Mouse (Mus musculus) MEL (cell line): ENCODE measurements around the gene Cenpa. TPM values are rescaled to one million over a fixed set of nuclear protein-coding genes. Genes with fewer than 3 reads are reported as not detected.

Source experiments
- DNase-seq: peaks from one replicate; pipeline ENCODE4 v3.0.0; 2011; ENCODE audit warnings: low read depth, low spot score
- H3K27ac ChIP-seq: 2 replicates; pipeline ENCODE4 v1.5.1; 2012; ENCODE audit warnings: low read depth, mild to moderate bottlenecking, control low read depth, low read length, moderate library complexity; ENCODE audit not compliant: control insufficient read depth
- H3K27me3 ChIP-seq, 2 experiments: fragments of 150-350 bp in 1 of 2; sonication (generic) in 1 of 2; 2 replicates each; pipeline ENCODE4 v1.6.1; 2012; ENCODE audit warnings: low read length in 2 of 2, mild to moderate bottlenecking in 2 of 2, improper control_type of control experiment in 1 of 2, moderate library complexity in 1 of 2; ENCODE audit not compliant: insufficient read depth in 2 of 2, control insufficient read depth in 1 of 2
- H3K36me3 ChIP-seq, 2 experiments: 2 replicates each; pipeline ENCODE4 v1.6.1; 2012 to 2014; ENCODE audit warnings: low read length in 2 of 2, improper control_type of control experiment in 1 of 2, inconsistent platforms in 1 of 2, mild to moderate bottlenecking in 1 of 2; ENCODE audit not compliant: insufficient read depth in 2 of 2, control insufficient read depth in 1 of 2
- H3K4me1 ChIP-seq, 2 experiments: fragments of 150-350 bp in 1 of 2; sonication (generic) in 1 of 2; 2 replicates each; pipeline ENCODE4 v1.6.1; 2012; ENCODE audit warnings: low read length in 2 of 2, improper control_type of control experiment in 1 of 2, mild to moderate bottlenecking in 1 of 2; ENCODE audit not compliant: insufficient read depth in 2 of 2, control insufficient read depth in 1 of 2
- H3K4me3 ChIP-seq, 2 experiments: fragments of 150-350 bp in 1 of 2; sonication (generic) in 1 of 2; 2 replicates each; pipeline ENCODE4 v1.5.1; 2012; ENCODE audit warnings: low read depth in 2 of 2, low read length in 2 of 2, mild to moderate bottlenecking in 2 of 2, moderate library complexity in 2 of 2, control low read depth in 1 of 2, improper control_type of control experiment in 1 of 2; ENCODE audit not compliant: control insufficient read depth in 1 of 2, insufficient read depth in 1 of 2
- H3K79me2 ChIP-seq: 2 replicates; pipeline ENCODE4 v1.6.1; 2012; ENCODE audit warnings: mild to moderate bottlenecking, low read length, moderate library complexity; ENCODE audit not compliant: control insufficient read depth, poor library complexity, insufficient read depth
- H3K9ac ChIP-seq: 2 replicates; pipeline ENCODE4 v1.6.1; 2012; ENCODE audit warnings: low read depth, mild to moderate bottlenecking, control low read depth, low read length, moderate library complexity; ENCODE audit not compliant: control insufficient read depth, poor library complexity, severe bottlenecking
- H3K9me3 ChIP-seq: fragments of 150-350 bp; sonication (generic); replicated peaks from 2 replicates; pipeline ENCODE4 v1.6.1; 2012; ENCODE audit warnings: mild to moderate bottlenecking, low read length, improper control_type of control experiment, moderate library complexity; ENCODE audit not compliant: insufficient read depth
- BHLHE40 ChIP-seq: IDR thresholded peaks from 2 replicates; pipeline ENCODE4 v1.6.1; 2012; ENCODE audit warnings: low read depth, mild to moderate bottlenecking, inconsistent platforms, low read length, improper control_type of control experiment, borderline replicate concordance
- CHD1 ChIP-seq: IDR thresholded peaks from 2 replicates; pipeline ENCODE4 v1.6.1; 2012; ENCODE audit warnings: low read depth, mild to moderate bottlenecking, inconsistent platforms, low read length, improper control_type of control experiment
- CTCF ChIP-seq, 3 experiments: IDR thresholded peaks in 2 of 3; conservative IDR thresholded peaks in 1 of 3; 2 replicates each; pipeline ENCODE4 v1.5.1; 2011 to 2012; ENCODE audit warnings: low read length in 3 of 3, low read depth in 2 of 3, mild to moderate bottlenecking in 2 of 3, improper control_type of control experiment in 1 of 3, inconsistent platforms in 1 of 3, mixed read lengths in 1 of 3, moderate library complexity in 1 of 3; ENCODE audit not compliant: control insufficient read depth in 1 of 3, insufficient read depth in 1 of 3, poor library complexity in 1 of 3, severe bottlenecking in 1 of 3
- EP300 ChIP-seq, 2 experiments: IDR thresholded peaks; 2 replicates each; pipeline ENCODE4 v1.6.1; 2011; ENCODE audit warnings: improper control_type of control experiment in 2 of 2, low read length in 2 of 2, low read depth in 1 of 2, mild to moderate bottlenecking in 1 of 2
- GATA1 ChIP-seq: IDR thresholded peaks from 2 replicates; pipeline ENCODE4 v1.6.1; 2011; ENCODE audit warnings: low read depth, low read length, improper control_type of control experiment
- JUND ChIP-seq: IDR thresholded peaks from 2 replicates; pipeline ENCODE4 v1.6.1; 2011; ENCODE audit warnings: low read depth, mild to moderate bottlenecking, improper control_type of control experiment, low read length
- KAT2A ChIP-seq: conservative IDR thresholded peaks from 2 replicates; pipeline ENCODE4 v1.6.1; 2012; ENCODE audit warnings: low read depth, low read length, improper control_type of control experiment, inconsistent platforms
- MAFK ChIP-seq: IDR thresholded peaks from 2 replicates; pipeline ENCODE4 v1.6.1; 2011; ENCODE audit warnings: low read depth, mild to moderate bottlenecking, low read length, improper control_type of control experiment, borderline replicate concordance
- MAX ChIP-seq: IDR thresholded peaks from 2 replicates; pipeline ENCODE4 v1.6.1; 2011; ENCODE audit warnings: low read length, improper control_type of control experiment
- MAZ ChIP-seq: IDR thresholded peaks from 2 replicates; pipeline ENCODE4 v1.6.1; 2012; ENCODE audit warnings: low read depth, mild to moderate bottlenecking, inconsistent platforms, low read length, improper control_type of control experiment
- MEF2A ChIP-seq: IDR thresholded peaks from 2 replicates; pipeline ENCODE4 v1.6.1; 2014; ENCODE audit warnings: low read depth, mild to moderate bottlenecking, inconsistent platforms, low read length, improper control_type of control experiment; ENCODE audit not compliant: poor library complexity, insufficient replicate concordance, severe bottlenecking; ENCODE audit errors: extremely low read depth
- MXI1 ChIP-seq: IDR thresholded peaks from 2 replicates; pipeline ENCODE4 v1.6.1; 2011; ENCODE audit warnings: mild to moderate bottlenecking, low read depth, low read length, improper control_type of control experiment
- MYB ChIP-seq: IDR thresholded peaks from 2 replicates; pipeline ENCODE4 v1.6.1; 2011; ENCODE audit warnings: mild to moderate bottlenecking, low read depth, low read length, improper control_type of control experiment
- NELFE ChIP-seq: IDR thresholded peaks from 2 replicates; pipeline ENCODE4 v1.6.1; 2011; ENCODE audit warnings: low read depth, low read length, improper control_type of control experiment
- NRF1 ChIP-seq: IDR thresholded peaks from 2 replicates; pipeline ENCODE4 v1.6.1; 2014; ENCODE audit warnings: low read depth, mild to moderate bottlenecking, inconsistent platforms, low read length, improper control_type of control experiment, moderate library complexity; ENCODE audit not compliant: poor library complexity, insufficient read depth, severe bottlenecking
- POLR2A ChIP-seq, 2 experiments: IDR thresholded peaks; 2 replicates each; pipeline ENCODE4 v1.6.1; 2011 to 2012; ENCODE audit warnings: low read length in 2 of 2, mild to moderate bottlenecking in 2 of 2, control low read depth in 1 of 2, improper control_type of control experiment in 1 of 2, low read depth in 1 of 2, moderate library complexity in 1 of 2; ENCODE audit not compliant: control insufficient read depth in 1 of 2, insufficient read depth in 1 of 2, poor library complexity in 1 of 2
- POLR2AphosphoS2 ChIP-seq: IDR thresholded peaks from 2 replicates; pipeline ENCODE4 v1.6.1; 2011; ENCODE audit warnings: low read length, improper control_type of control experiment
- POLR2AphosphoS5 ChIP-seq: IDR thresholded peaks from 2 replicates; pipeline ENCODE4 v1.6.1; 2012; ENCODE audit warnings: low read depth, borderline replicate concordance, mild to moderate bottlenecking, inconsistent platforms, low read length, moderate library complexity, mixed read lengths
- RAD21 ChIP-seq: IDR thresholded peaks from 2 replicates; pipeline ENCODE4 v1.6.1; 2011; ENCODE audit warnings: mild to moderate bottlenecking, low read depth, low read length, improper control_type of control experiment
- RCOR1 ChIP-seq: IDR thresholded peaks from 2 replicates; pipeline ENCODE4 v1.6.1; 2012; ENCODE audit warnings: low read depth, mild to moderate bottlenecking, inconsistent platforms, low read length, improper control_type of control experiment
- SIN3A ChIP-seq: IDR thresholded peaks from 2 replicates; pipeline ENCODE4 v1.6.1; 2012; ENCODE audit warnings: low read length, improper control_type of control experiment, inconsistent platforms
- SMC3 ChIP-seq: IDR thresholded peaks from 2 replicates; pipeline ENCODE4 v1.6.1; 2011; ENCODE audit warnings: low read depth, low read length, improper control_type of control experiment
- TBP ChIP-seq: IDR thresholded peaks from 2 replicates; pipeline ENCODE4 v1.8.0; 2011; ENCODE audit warnings: low read depth, low read length, improper control_type of control experiment
- TCF12 ChIP-seq: IDR thresholded peaks from 2 replicates; pipeline ENCODE4 v1.6.1; 2014; ENCODE audit warnings: low read depth, mild to moderate bottlenecking, inconsistent platforms, low read length, improper control_type of control experiment, moderate library complexity
- UBTF ChIP-seq: IDR thresholded peaks from 2 replicates; pipeline ENCODE4 v1.6.1; 2012; ENCODE audit warnings: low read depth, mild to moderate bottlenecking, inconsistent platforms, low read length, improper control_type of control experiment, moderate library complexity, borderline replicate concordance; ENCODE audit not compliant: insufficient read depth
- ZC3H11A ChIP-seq: IDR thresholded peaks from 2 replicates; pipeline ENCODE4 v1.6.1; 2012; ENCODE audit warnings: low read depth, mild to moderate bottlenecking, inconsistent platforms, low read length, improper control_type of control experiment
- ZKSCAN1 ChIP-seq: IDR thresholded peaks from 2 replicates; pipeline ENCODE4 v1.6.1; 2012; ENCODE audit warnings: low read depth, mild to moderate bottlenecking, inconsistent platforms, low read length, improper control_type of control experiment, moderate library complexity
- ZMIZ1 ChIP-seq: IDR thresholded peaks from 2 replicates; pipeline ENCODE4 v1.6.1; 2012; ENCODE audit warnings: low read depth, mild to moderate bottlenecking, inconsistent platforms, low read length, improper control_type of control experiment, moderate library complexity
- polyA plus RNA-seq, 2 experiments: library from polyadenylated mRNA; stranded (reverse) in 1 of 2; unstranded in 1 of 2; fragments of >175 nt in 1 of 2; fragments of >200 nt in 1 of 2; gene quantifications; 2 replicates each; pipeline versions ENCODE4 v1.2.1 to v1.2.4; 2012; ENCODE audit warnings: low replicate concordance in 2 of 2, low read depth in 1 of 2; ENCODE audit not compliant: insufficient read length in 2 of 2, insufficient read depth in 1 of 2, missing spikeins in 1 of 2
- total RNA-seq: library from RNA; depleted of rRNA; stranded (reverse); fragments of 300-350 nt; gene quantifications from 2 replicates; pipeline ENCODE4 v1.2.3, GENCODE M21; 2012

Cenpa gene
- total and polyA plus RNA-seq, 3 experiments = 100 to 566 (median 341) TPM

- Histone ChIP-seq H3K4me3 (peak overlapping the region; percentile 83 to 90), H3K9me3 (no peaks in the 10 kb centered on the region)
- TF ChIP-seq MAFK = no peak
- TF ChIP-seq UBTF = no peak
- TF ChIP-seq ZKSCAN1 = no peak
- TF ChIP-seq JUND = no peak
- TF ChIP-seq POLR2A (IDR thresholded peaks at IDR 0.05; ENCODE audit: control insufficient read depth in 1 of 2, insufficient read depth in 1 of 2, low read depth in 1 of 2, low read length in 2 of 2, poor library complexity in 1 of 2) = no peak
- TF ChIP-seq TCF12 = no peak
- no peak for TF ChIP-seq ZMIZ1
These were observed 19.2 kb upstream of the Cenpa start for GRCm38 (mm10) chr5:30647396-30647795.

GRCm38 (mm10) chr5:30647815-30648560, 18.6 kb upstream of the Cenpa start, which contains the start of gene Slc35f6:
TSS of gene Slc35f6 (plus strand) at chr5:30647933.
- Histone ChIP-seq H3K9me3 (no peaks in the 10 kb centered on the region), H3K79me2 (peaks cover 8% of the 10 kb centered on the region), H3K36me3 (peaks cover 0 to 15% of the 10 kb centered on the region in 2 experiments; a peak in 2 of 4 replicates), H3K4me1 (peaks cover 6 to 21% of the 10 kb centered on the region in 2 experiments), H3K4me3 (peak within 1 kb of the TSS; percentile 83 to 90), H3K27ac (no peak within 1 kb of the TSS), H3K9ac (peak within 1 kb of the TSS; percentile 66), H3K27me3 (no peaks in the 10 kb centered on the region; a peak in 1 of 4 replicates)
- DNase-seq = peak; percentile 92
- TF ChIP-seq CTCF (IDR thresholded peaks at IDR 0.05 in 2 of 3, conservative IDR thresholded peaks at IDR 0.05 in 1 of 3; ENCODE audit: control insufficient read depth in 1 of 3, insufficient read depth in 1 of 3, low read depth in 2 of 3, low read length in 3 of 3, poor library complexity in 1 of 3, severe bottlenecking in 1 of 3) (no peak), POLR2AphosphoS2 (peak; percentile 78), GATA1 (no peak), CHD1 (no peak), MYB (no peak), UBTF (no peak), SMC3 (no peak), MAX (peak; percentile 56; the same call in 1 of the 2 replicates), MEF2A (no peak), POLR2A (IDR thresholded peaks at IDR 0.05; ENCODE audit: control insufficient read depth in 1 of 2, insufficient read depth in 1 of 2, low read depth in 1 of 2, low read length in 2 of 2, poor library complexity in 1 of 2) (peak; percentile 79 to 93), NRF1 (no peak), RAD21 (no peak), MAFK (no peak), ZC3H11A (no peak), RCOR1 (no peak; the same call in 1 of the 2 replicates), ZKSCAN1 (no peak), BHLHE40 (no peak), TBP (peak; percentile 52; the same call in 1 of the 2 replicates), TCF12 (no peak), KAT2A (no peak; the same call in 1 of the 2 replicates), MAZ (0 out of 2 replicates have a peak, but pooled peaks have one; percentile 23), EP300 (IDR thresholded peaks at IDR 0.05; ENCODE audit: low read depth in 1 of 2, low read length in 2 of 2) (0 out of 4 replicates have a peak, but pooled peaks of 1 of the 2 experiments have one; percentile 14), SIN3A (peak; percentile 93), MXI1 (peak; percentile 71), POLR2AphosphoS5 (no peak), NELFE (peak; percentile 91)

More at GRCm38 (mm10) chr5:30647396-30647795, 19.2 kb upstream of the Cenpa start:
- Histone ChIP-seq H3K27me3 (no peaks in the 10 kb centered on the region; a peak in 1 of 4 replicates), H3K4me1 (peaks cover 6 to 21% of the 10 kb centered on the region in 2 experiments), H3K36me3 (peaks cover 0 to 15% of the 10 kb centered on the region in 2 experiments; a peak in 2 of 4 replicates), H3K9ac (peak overlapping the region; percentile 55), H3K79me2 (peaks cover 8% of the 10 kb centered on the region), H3K27ac (no peak overlapping the region)
- no peak for DNase-seq
